ENCODE assay signal across 8 mouse cellular contexts in the genomic region with DNA sequence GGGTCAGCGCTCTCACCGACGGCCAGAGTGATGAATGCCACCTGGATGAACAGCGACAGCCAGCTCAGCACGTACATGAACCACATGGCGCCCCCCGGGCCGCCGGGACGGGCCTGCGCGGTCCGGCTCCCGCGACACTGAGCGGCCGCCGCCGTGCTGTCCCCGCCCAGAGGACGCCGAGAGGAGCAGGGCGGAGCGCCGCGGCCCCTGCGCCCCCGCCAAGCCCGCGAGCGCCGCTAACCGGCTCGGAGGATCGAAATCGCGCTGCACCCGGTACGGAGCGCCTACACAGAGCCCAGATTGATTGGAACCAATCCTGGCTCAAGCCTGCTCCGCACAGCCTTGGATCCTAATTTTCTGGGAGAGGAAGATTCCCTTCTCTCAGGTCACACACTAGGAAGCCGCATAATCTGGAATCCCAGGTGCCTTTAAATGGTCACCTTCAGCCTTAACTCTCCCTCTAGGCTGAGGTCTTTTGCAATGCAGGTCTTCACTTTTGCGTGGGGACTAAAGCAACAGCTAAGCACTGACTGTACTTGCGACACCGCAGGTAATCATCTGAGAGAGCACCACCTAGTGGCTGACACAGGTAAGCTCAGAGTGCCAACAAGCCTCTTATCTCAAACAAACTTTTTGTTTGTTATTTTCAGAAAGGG. TPM values are rescaled to one million over a fixed set of nuclear protein-coding genes. Genes with fewer than 3 reads are reported as not detected.
DNase-seq lines count a peak whose midpoint lies in the region; ATAC-seq and TF ChIP-seq lines count a peak whose summit lies in the region.

A gene (minus strand): TSS at position 176 of the 656 bp plus-strand sequence.

- no peaks in the 10 kb centered on the region for H3K9me3 ChIP-seq in ES-E14 (ENCODE audit: control insufficient read depth, insufficient read depth, low read depth, low read length)
- no peaks in the 10 kb centered on the region for H3K9me3 ChIP-seq in forebrain, embryonic 15.5 days

- WGBS in forebrain, embryonic 15.5 days, result under 1% methylated on average over 44 of the region's 45 CpGs
- WGBS in lung, adult 2 months, result under 1% methylated on average over 45 of the region's 45 CpGs

- intact Hi-C loops in heart, postnatal 25 days (cut with DNase I), result loop anchor here (2.0 kb wide), 1 partner anchor 15 kb away; no protein-coding TSS in a partner anchor

- peak within 1 kb of the TSS; percentile 18; the same call in 1 of the 2 replicates for H3K27ac ChIP-seq in ES-E14 (ENCODE audit: insufficient read depth, low read depth, low read length, poor library complexity, severe bottlenecking)
- H3K27ac ChIP-seq in forebrain, embryonic 15.5 days (replicated peaks), result peak within 1 kb of the TSS; percentile 84

- peak within 1 kb of the TSS; percentile 81 for H3K9ac ChIP-seq in ES-E14 (ENCODE audit: insufficient read depth, low read depth, low read length, poor library complexity, severe bottlenecking)
- peak within 1 kb of the TSS; percentile 76 for H3K9ac ChIP-seq in forebrain, embryonic 15.5 days (replicated peaks)

- peak; percentile 77 for TF ChIP-seq CTCF in lung, adult 2 months (IDR thresholded peaks at IDR 0.05; ENCODE audit: insufficient read depth, low read length)

- H3K4me1 ChIP-seq in ES-E14 (ENCODE audit: control insufficient read depth in 2 of 2, insufficient read depth in 2 of 2, low read length in 2 of 2, poor library complexity in 1 of 2), result peaks cover 0 to 5% of the 10 kb centered on the region in 2 experiments; a peak in 2 of 4 replicates
- H3K4me1 ChIP-seq in forebrain, embryonic 15.5 days, result peaks cover 24% of the 10 kb centered on the region
- peaks cover 7% of the 10 kb centered on the region for H3K4me1 ChIP-seq in lung, adult 2 months (ENCODE audit: control insufficient read depth, insufficient read depth, low read length)

- peaks cover 20% of the 10 kb centered on the region; the same call in 1 of the 2 replicates for H3K36me3 ChIP-seq in ES-E14 (ENCODE audit: control insufficient read depth, insufficient read depth, low read length, poor library complexity, severe bottlenecking)
- peaks cover 12% of the 10 kb centered on the region for H3K36me3 ChIP-seq in forebrain, embryonic 15.5 days

- peak; percentile 81 for TF ChIP-seq POLR2A in lung, adult 2 months (IDR thresholded peaks at IDR 0.05; ENCODE audit: borderline replicate concordance, extremely low read depth, low read depth, low read length)

- H3K4me2 ChIP-seq in forebrain, embryonic 15.5 days (replicated peaks), result peak within 1 kb of the TSS; percentile 76

- no peaks in the 10 kb centered on the region for H3K27me3 ChIP-seq in forebrain, embryonic 15.5 days

- peak; percentile 88 for DNase-seq in ES-E14 (ENCODE audit: low read depth, low spot score)
- peak; percentile 92 for DNase-seq in cerebellum, adult 11-12 months
- DNase-seq in heart, postnatal 25 days (ENCODE audit: low spot score), result peak; percentile 84
- DNase-seq in layer of hippocampus, adult 18-20 months (ENCODE audit: low spot score in 2 of 2), result peak; percentile 90 to 93
- DNase-seq in lung, adult 2 months, result peak; percentile 85
- peak; percentile 77 to 79 for DNase-seq in thymus, adult 18-20 months

- in situ Hi-C loops in ES-E14 (cut with MboI; ENCODE audit: low sequenced_read_pairs in 2 of 2, unreplicated experiment in 2 of 2), result no loop called here

- H3K4me3 ChIP-seq in ES-E14 (ENCODE audit: insufficient read depth in 1 of 2, low read depth in 1 of 2, low read length in 2 of 2, poor library complexity in 1 of 2, severe bottlenecking in 1 of 2), result peak within 1 kb of the TSS; percentile 82 to 93
- peak within 1 kb of the TSS; percentile 59 for H3K4me3 ChIP-seq in forebrain, embryonic 15.5 days
- peak within 1 kb of the TSS; percentile 98 for H3K4me3 ChIP-seq in lung, adult 2 months (replicated peaks; ENCODE audit: extremely low read depth, low read depth, low read length)

- ATAC-seq in forebrain, embryonic 15.5 days (replicated peaks), result peak; percentile 98
- peak; percentile 87 for ATAC-seq in neutrophil, adult 5-6 weeks (ENCODE audit: extremely low read depth, insufficient number of reproducible peaks, low FRiP score, poor library complexity, severe bottlenecking)

TF ChIP-seq in ES-E14, 5 proteins besides CTCF, POLR2A, EP300 and RAD21:
- TF ChIP-seq HCFC1 (IDR thresholded peaks at IDR 0.05; ENCODE audit: borderline replicate concordance, insufficient read depth, low read length) (peak; percentile 73; the same call in 1 of the 2 replicates), ZNF384 (IDR thresholded peaks at IDR 0.05; ENCODE audit: low read depth, low read length) (no peak)

RNA-seq across cellular contexts. Expression of the gene that starts here (rescaled TPM):
- total RNA-seq in ES-E14 (2012; rRNA removed), result 61.6 and 70.9 TPM in 2 replicates
- 76.7 and 79.8 TPM in 2 replicates for polyA plus RNA-seq in forebrain, embryonic 15.5 days (2015; fragmentation: Nextera tagmentation; extraction: Ambion mirVana)
- 10 to 100 TPM; 85.4 to 99.8 TPM for total RNA-seq in heart, postnatal 25 days (2021)
- 10 to 100 TPM; 46.8 to 49.1 TPM for total RNA-seq in layer of hippocampus, adult 18-20 months (2021)
- polyA plus RNA-seq in lung, adult 2 months (2012; rRNA removed), result 88.6 and 101 TPM in 2 replicates
- total RNA-seq in neutrophil, adult 5-6 weeks (2017), result 30.7 and 34.7 TPM in 2 replicates

Comparison
In these comparisons a context has a peak if more than half of its experiments do, and no peak if none do; other contexts are left out.
1. Peak in every context shown above with its lines: DNase-seq, ATAC-seq, H3K4me3 ChIP-seq and H3K27ac ChIP-seq.